Mouse (Mus musculus): Measurements from ENCODE around the gene Dcaf8.

DNA sequence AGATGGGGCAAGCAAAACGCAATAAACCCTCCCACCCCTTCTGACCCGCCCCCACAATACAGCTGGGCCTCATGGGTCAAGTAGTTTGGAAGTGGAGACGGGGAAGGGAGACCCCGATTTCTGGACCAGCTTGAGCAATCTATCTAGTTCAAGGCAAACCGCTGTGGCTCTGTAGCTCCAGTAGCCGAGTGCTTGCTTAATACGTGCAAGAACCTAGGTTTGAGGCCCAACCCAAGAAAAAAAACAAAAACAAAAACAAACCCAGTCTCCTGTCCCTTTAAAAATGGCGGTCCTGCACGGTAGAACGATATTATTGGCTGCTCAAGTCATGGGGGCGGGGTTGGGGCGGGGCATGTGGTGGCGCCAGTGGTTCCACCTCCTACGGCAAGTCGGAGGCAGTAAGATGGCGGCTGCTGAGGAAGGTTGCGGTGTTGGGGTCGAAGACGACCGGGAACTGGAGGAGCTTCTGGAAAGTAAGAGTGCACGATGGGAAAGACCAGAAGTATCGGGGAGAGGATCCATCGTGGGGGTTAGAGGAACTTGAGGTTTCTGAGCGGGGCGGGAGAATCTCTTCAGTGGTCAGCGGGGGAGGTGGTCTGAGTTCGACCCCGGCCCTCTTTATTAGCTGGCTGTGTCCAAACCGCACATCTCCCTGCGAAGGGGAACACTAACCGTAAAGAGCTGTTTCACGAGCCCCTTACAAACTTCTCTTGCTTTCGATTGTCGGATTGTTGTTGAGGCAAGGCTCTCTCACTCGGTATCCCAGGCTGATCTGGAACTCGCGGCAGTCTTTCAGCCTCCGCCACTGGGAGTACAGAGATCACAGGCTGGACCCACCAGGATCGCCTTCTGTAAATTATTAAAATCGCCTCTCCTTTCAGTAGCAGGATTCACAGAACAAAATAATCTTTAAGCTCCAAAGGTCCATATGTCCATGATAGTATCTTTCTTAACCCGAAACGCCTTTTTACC, 21.2 kb upstream of the Dcaf8 start, which contains the start of gene Pex19:
- no peak for TF ChIP-seq CTCF (conservative IDR thresholded peaks at IDR 0.05; ENCODE audit: low read length)
- no peak for TF ChIP-seq POU5F1 (IDR thresholded peaks at IDR 0.05; ENCODE audit: borderline replicate concordance, low read length)
- TF ChIP-seq NANOG (IDR thresholded peaks at IDR 0.05; ENCODE audit: borderline replicate concordance, low read length) = no peak

All from E14TG2a.4 (cell line).